Mouse (Mus musculus) neural tube, embryonic 11.5 days (tissue): ENCODE data around the gene Syt9. TPM values are rescaled to one million over a fixed set of nuclear protein-coding genes. Genes with fewer than 3 reads are reported as not detected.

ENCODE experiments used
- ATAC-seq: fragments of 200-750 bp; cut with Nextera tagmentation; 2 replicates; pipeline ENCODE4 v1.8.0; 2017; ENCODE audit warnings: moderate number of reproducible peaks, mild to moderate bottlenecking, moderate TSS enrichment, moderate library complexity; ENCODE audit not compliant: insufficient read depth, low FRiP score, low TSS enrichment
- DNase-seq: peaks from one replicate; pipeline ENCODE4 v3.0.0-alpha.2; 2015; ENCODE audit warnings: low spot score
- H3K27ac ChIP-seq: fragments of 300-500 bp; sonication (generic); 2 replicates; pipeline ENCODE4 v1.5.1; 2014; ENCODE audit warnings: low read depth, mild to moderate bottlenecking, low read length
- H3K27me3 ChIP-seq: fragments of 300-500 bp; sonication (generic); 2 replicates; pipeline ENCODE4 v1.6.1; 2014; ENCODE audit warnings: mild to moderate bottlenecking, low read length, mixed read lengths; ENCODE audit not compliant: control insufficient read depth, insufficient read depth
- H3K36me3 ChIP-seq: fragments of 300-500 bp; sonication (generic); 2 replicates; pipeline ENCODE4 v1.6.1; 2014; ENCODE audit warnings: mild to moderate bottlenecking, low read length, moderate library complexity, mixed read lengths; ENCODE audit not compliant: control insufficient read depth, insufficient read depth
- H3K4me1 ChIP-seq: fragments of 300-500 bp; sonication (generic); 2 replicates; pipeline ENCODE4 v1.6.1; 2014; ENCODE audit warnings: low read length, mixed read lengths; ENCODE audit not compliant: control insufficient read depth, insufficient read depth
- H3K4me2 ChIP-seq: fragments of 300-500 bp; sonication (generic); 2 replicates; pipeline ENCODE4 v1.6.1; 2014; ENCODE audit warnings: low read depth, mild to moderate bottlenecking, moderate library complexity
- H3K4me3 ChIP-seq: fragments of 300-500 bp; sonication (generic); 2 replicates; pipeline ENCODE4 v1.5.1; 2014; ENCODE audit warnings: low read depth, low read length
- H3K9ac ChIP-seq: fragments of 300-500 bp; sonication (generic); 2 replicates; pipeline ENCODE4 v1.6.1; 2014; ENCODE audit warnings: mild to moderate bottlenecking, low read length
- H3K9me3 ChIP-seq: fragments of 300-500 bp; sonication (generic); 2 replicates; pipeline ENCODE4 v1.6.1; 2016; ENCODE audit warnings: low read length; ENCODE audit not compliant: control insufficient read depth
- WGBS: fragments of 180-500 bp; shearing (Covaris S2); extraction: QIAGEN DNeasy Blood & Tissue Kit; methylation state at CpG from one replicate; pipeline ENCODE4 v1.1.7; 2014; 5-methylcytosine and 5-hydroxymethylcytosine counted together
- polyA plus RNA-seq: library from polyadenylated mRNA; unstranded; fragments of >200 nt; fragmentation: Nextera tagmentation; extraction: Ambion mirVana; gene quantifications from 2 replicates; pipeline ENCODE4 v1.2.1, GENCODE M21; 2014

Syt9 gene
- polyA plus RNA-seq, 1 experiment from 2014 or later = 4.4 TPM

- H3K27ac ChIP-seq = no peak overlapping the region
- H3K27me3 ChIP-seq = 0 out of 2 replicates have a peak, but pooled peaks cover 4% of the 10 kb centered on the region
- H3K4me3 ChIP-seq = no peak overlapping the region
- no peaks in the 10 kb centered on the region for H3K4me1 ChIP-seq
- no peak overlapping the region for H3K4me2 ChIP-seq
- ATAC-seq (no peak), DNase-seq (no peak)
- no peaks in the 10 kb centered on the region for H3K36me3 ChIP-seq
- no peak overlapping the region for H3K9ac ChIP-seq
- no peaks in the 10 kb centered on the region for H3K9me3 ChIP-seq
These were observed 226.2 kb downstream of the Syt9 start for GRCm38 (mm10) chr7:107596753-107597152.

GRCm38 (mm10) chr7:107597956-107598355, 227.4 kb downstream of the Syt9 start:
- H3K36me3 ChIP-seq = no peaks in the 10 kb centered on the region
- no peak for ATAC-seq
- no peak overlapping the region for H3K9ac ChIP-seq
- WGBS = 92% methylated on average over 3 of the region's 3 CpGs
- H3K4me1 ChIP-seq = no peaks in the 10 kb centered on the region
- H3K4me2 ChIP-seq = no peak overlapping the region
- no peak overlapping the region for H3K4me3 ChIP-seq
- H3K27me3 ChIP-seq = 0 out of 2 replicates have a peak, but pooled peaks cover 4% of the 10 kb centered on the region
- H3K27ac ChIP-seq = no peak overlapping the region
- no peak for DNase-seq
- no peaks in the 10 kb centered on the region for H3K9me3 ChIP-seq

Other genes starting within 250 kb of the Syt9 start
- not detected in 2 replicates for gene Olfr715, start 239.6 kb upstream of the Syt9 start, polyA plus RNA-seq
- not detected in 2 replicates for gene Olfr716, start 232.4 kb upstream of the Syt9 start, polyA plus RNA-seq
- not detected in 2 replicates for gene Nlrp14, start 203.7 kb upstream of the Syt9 start, polyA plus RNA-seq
- gene Rbmxl2, start 161.3 kb upstream of the Syt9 start, polyA plus RNA-seq = not detected in 2 replicates
- 8.5 and 8.6 TPM in 2 replicates for gene Olfml1, start 196.7 kb downstream of the Syt9 start, polyA plus RNA-seq
- 6.0 and 6.1 TPM in 2 replicates for gene Ppfibp2, start 224.5 kb downstream of the Syt9 start, polyA plus RNA-seq